Mouse (Mus musculus): Measurements from ENCODE around the gene Ralgapa2. TPM values are rescaled to one million over a fixed set of nuclear protein-coding genes. Genes with fewer than 3 reads are reported as not detected.

The Ralgapa2 gene
- total and polyA plus RNA-seq, 2 experiments from 2014 or later: 6.8 to 32.9 TPM

GRCm38 (mm10) chr2:146324907-146325715, 187.0 kb downstream of the Ralgapa2 start:
- peak; percentile 86 for ATAC-seq
- peaks cover 14% of the 10 kb centered on the region for H3K4me1 ChIP-seq (ENCODE audit: insufficient read depth)
- no peaks in the 10 kb centered on the region for H3K36me3 ChIP-seq (ENCODE audit: insufficient read depth)

GRCm38 (mm10) chr2:146324140-146324906, 187.8 kb downstream of the Ralgapa2 start:
- peak; percentile 47; the same call in 1 of the 2 replicates for ATAC-seq

More at GRCm38 (mm10) chr2:146324907-146325715, 187.0 kb downstream of the Ralgapa2 start:
- Histone ChIP-seq H3K4me2 (ENCODE audit: low read depth) (peak overlapping the region; percentile 34), H3K9ac (peak overlapping the region; percentile 48), H3K27me3 (ENCODE audit: insufficient read depth, low read length) (no peaks in the 10 kb centered on the region), H3K27ac (ENCODE audit: low read depth, low read length) (peak overlapping the region; percentile 60), H3K4me3 (ENCODE audit: low read depth, low read length) (no peak overlapping the region; the same call in 1 of the 2 replicates), H3K9me3 (ENCODE audit: low read length) (no peaks in the 10 kb centered on the region)
- no peak for TF ChIP-seq CTCF (IDR thresholded peaks at IDR 0.05; ENCODE audit: low read depth)
- DNase-seq: peak; percentile 60
- WGBS: 7% methylated on average over 15 of the region's 15 CpGs

GRCm38 (mm10) chr2:146323528-146323927, 188.6 kb downstream of the Ralgapa2 start:
- H3K4me3 ChIP-seq (ENCODE audit: low read depth, low read length): no peak overlapping the region
- TF ChIP-seq CTCF (IDR thresholded peaks at IDR 0.05; ENCODE audit: low read depth): no peak
- H3K36me3 ChIP-seq (ENCODE audit: insufficient read depth): no peaks in the 10 kb centered on the region; the same call in 1 of the 2 replicates
- H3K9me3 ChIP-seq (ENCODE audit: low read length): no peaks in the 10 kb centered on the region
- DNase-seq: no peak
- no peaks in the 10 kb centered on the region for H3K27me3 ChIP-seq (ENCODE audit: insufficient read depth, low read length)
- H3K9ac ChIP-seq: no peak overlapping the region
- no peak for ATAC-seq
- no peak overlapping the region for H3K4me2 ChIP-seq (ENCODE audit: low read depth)
- H3K4me1 ChIP-seq (ENCODE audit: insufficient read depth): peaks cover 14% of the 10 kb centered on the region
- H3K27ac ChIP-seq (ENCODE audit: low read depth, low read length): no peak overlapping the region
- WGBS: 71% methylated on average over 4 of the region's 4 CpGs

More at GRCm38 (mm10) chr2:146324140-146324906, 187.8 kb downstream of the Ralgapa2 start:
- no peak for DNase-seq
- Histone ChIP-seq H3K36me3 (ENCODE audit: insufficient read depth) (no peaks in the 10 kb centered on the region; the same call in 1 of the 2 replicates), H3K4me2 (ENCODE audit: low read depth) (peak overlapping the region; percentile 34), H3K9me3 (ENCODE audit: low read length) (no peaks in the 10 kb centered on the region), H3K4me1 (ENCODE audit: insufficient read depth) (peaks cover 14% of the 10 kb centered on the region), H3K27me3 (ENCODE audit: insufficient read depth, low read length) (no peaks in the 10 kb centered on the region), H3K27ac (ENCODE audit: low read depth, low read length) (peak overlapping the region; percentile 60), H3K9ac (peak overlapping the region; percentile 48), H3K4me3 (ENCODE audit: low read depth, low read length) (no peak overlapping the region)
- 28% methylated on average over 3 of the region's 3 CpGs for WGBS
- TF ChIP-seq CTCF (IDR thresholded peaks at IDR 0.05; ENCODE audit: low read depth): no peak

GRCm38 (mm10) chr2:146322770-146323169, 189.4 kb downstream of the Ralgapa2 start:
- 51% methylated on average over 2 of the region's 2 CpGs for WGBS
- Histone ChIP-seq H3K9ac (no peak overlapping the region), H3K4me1 (ENCODE audit: insufficient read depth) (peaks cover 14% of the 10 kb centered on the region), H3K27ac (ENCODE audit: low read depth, low read length) (no peak overlapping the region), H3K4me3 (ENCODE audit: low read depth, low read length) (no peak overlapping the region), H3K4me2 (ENCODE audit: low read depth) (no peak overlapping the region), H3K27me3 (ENCODE audit: insufficient read depth, low read length) (no peaks in the 10 kb centered on the region), H3K36me3 (ENCODE audit: insufficient read depth) (no peaks in the 10 kb centered on the region; the same call in 1 of the 2 replicates), H3K9me3 (ENCODE audit: low read length) (no peaks in the 10 kb centered on the region)
- TF ChIP-seq CTCF (IDR thresholded peaks at IDR 0.05; ENCODE audit: low read depth): no peak
- no peak for DNase-seq
- ATAC-seq: no peak

- ATAC-seq: no peak
- no peak overlapping the region for H3K27ac ChIP-seq (ENCODE audit: low read depth, low read length)
Observed at GRCm38 (mm10) chr2:146322019-146322418, 190.1 kb downstream of the Ralgapa2 start.

GRCm38 (mm10) chr2:146320666-146321065, 191.5 kb downstream of the Ralgapa2 start:
- no peak for DNase-seq
- Histone ChIP-seq H3K9me3 (ENCODE audit: low read length) (no peaks in the 10 kb centered on the region), H3K27me3 (ENCODE audit: insufficient read depth, low read length) (no peaks in the 10 kb centered on the region), H3K36me3 (ENCODE audit: insufficient read depth) (no peaks in the 10 kb centered on the region; the same call in 1 of the 2 replicates), H3K4me1 (ENCODE audit: insufficient read depth) (peaks cover 14% of the 10 kb centered on the region), H3K9ac (no peak overlapping the region), H3K27ac (ENCODE audit: low read depth, low read length) (no peak overlapping the region), H3K4me3 (ENCODE audit: low read depth, low read length) (no peak overlapping the region), H3K4me2 (ENCODE audit: low read depth) (no peak overlapping the region)
- WGBS: 97% methylated on average over 2 of the region's 2 CpGs
- ATAC-seq: no peak
- TF ChIP-seq CTCF (IDR thresholded peaks at IDR 0.05; ENCODE audit: low read depth): no peak

More at GRCm38 (mm10) chr2:146322019-146322418, 190.1 kb downstream of the Ralgapa2 start:
- WGBS: 88% methylated on average over 2 of the region's 2 CpGs
- Histone ChIP-seq H3K27me3 (ENCODE audit: insufficient read depth, low read length) (no peaks in the 10 kb centered on the region), H3K9ac (no peak overlapping the region), H3K4me1 (ENCODE audit: insufficient read depth) (peaks cover 14% of the 10 kb centered on the region), H3K4me3 (ENCODE audit: low read depth, low read length) (no peak overlapping the region), H3K4me2 (ENCODE audit: low read depth) (no peak overlapping the region), H3K9me3 (ENCODE audit: low read length) (no peaks in the 10 kb centered on the region), H3K36me3 (ENCODE audit: insufficient read depth) (no peaks in the 10 kb centered on the region; the same call in 1 of the 2 replicates)
- no peak for TF ChIP-seq CTCF (IDR thresholded peaks at IDR 0.05; ENCODE audit: low read depth)
- no peak for DNase-seq

All from forebrain, postnatal 0 days (tissue).